17 mouse cellular contexts compared by ENCODE assay signal in genomic region chr1:75408210-75408609, GRCm38 (mm10). TPM values are rescaled to one million over a fixed set of nuclear protein-coding genes. Genes with fewer than 3 reads are reported as not detected.
"Had no signal": no experiment of that assay in that cellular context is flagged by ENCODE, and none has a peak within 500 bp of the region (broad histone marks: within the 10 kb centered on the region; RNA-seq: fewer than 3 reads in every experiment).

No protein-coding gene starts in this region.

- H3K4me1 ChIP-seq: limb, embryonic 13.5 days had no signal

- H3K9ac ChIP-seq: limb, embryonic 13.5 days; liver, embryonic 14.5 days; neural tube, embryonic 12.5 days had no signal

- H3K9me3 ChIP-seq: limb, embryonic 13.5 days; midbrain, embryonic 10.5 days; neural tube, embryonic 12.5 days had no signal

- H3K4me3 ChIP-seq: limb, embryonic 13.5 days; midbrain, embryonic 10.5 days; neural tube, embryonic 12.5 days had no signal

- H3K4me2 ChIP-seq: limb, embryonic 13.5 days; neural tube, embryonic 12.5 days had no signal

- H3K27me3 ChIP-seq: limb, embryonic 13.5 days; neural tube, embryonic 12.5 days had no signal

- H3K27ac ChIP-seq: limb, embryonic 13.5 days; liver, embryonic 14.5 days; midbrain, embryonic 10.5 days; neural tube, embryonic 12.5 days had no signal

- DNase-seq: kidney, postnatal 10 days; left cerebral cortex, postnatal 4 days; lung, adult 2 months; lung, postnatal 4 days; midbrain, embryonic 14.5 days; retina, postnatal 1 day; right cerebral cortex, postnatal 4 days; spleen, adult 18-20 months; thymus, adult 18-20 months; thymus, postnatal 14 days had no signal

RNA-seq across cellular contexts. Expression of gene Speg, which starts 33.1 kb away (rescaled TPM):
- total RNA-seq: neutrophil, adult 5-6 weeks had no signal

RNA-seq across cellular contexts. Expression of gene Asic4, which starts 42.0 kb away (rescaled TPM):
- total RNA-seq: liver, adult 2 months; megakaryocyte, adult 5-6 weeks; neutrophil, adult 5-6 weeks had no signal
- polyA plus RNA-seq: liver, adult 2 months; lung, adult 2 months had no signal

RNA-seq across cellular contexts. Expression of gene Des, which starts 48.1 kb away (rescaled TPM):
- total RNA-seq: megakaryocyte, adult 5-6 weeks; neutrophil, adult 5-6 weeks had no signal
